In the genomic region with DNA sequence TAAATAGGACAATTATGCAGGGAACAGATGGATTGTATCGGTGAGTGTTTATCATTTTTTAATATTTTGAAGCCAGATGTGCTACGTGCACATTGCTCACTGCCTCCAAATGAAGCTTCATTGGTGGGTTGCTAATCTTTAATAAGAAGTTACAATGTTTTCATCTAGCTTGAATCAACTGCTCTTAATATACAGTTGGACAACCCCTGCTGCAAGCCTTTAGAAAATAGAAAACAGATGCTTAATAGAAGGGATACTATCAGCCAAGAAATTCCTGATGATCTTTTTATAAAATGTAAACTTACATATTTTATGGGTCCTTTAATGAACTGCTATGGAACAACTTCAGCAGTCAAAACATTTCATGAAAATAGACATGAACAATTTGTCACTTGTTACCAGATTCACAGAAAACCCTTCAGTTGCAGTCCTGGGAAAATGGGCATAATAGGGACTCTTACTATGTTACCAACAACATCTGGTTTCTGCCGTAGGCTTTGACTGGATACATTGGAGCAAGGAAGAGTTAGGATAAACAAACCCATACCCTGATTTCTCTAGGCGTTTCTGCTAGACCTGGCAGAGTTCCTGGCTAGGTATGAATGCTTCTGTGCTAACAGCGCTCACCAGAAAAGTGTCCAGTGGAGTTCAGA, we compare ENCODE assay signal across 27 mouse cellular contexts.
DNase-seq lines count a peak whose midpoint lies in the region; ATAC-seq lines count a peak whose summit lies in the region.
"Had no signal": no experiment of that assay in that cellular context is flagged by ENCODE, and none has a peak within 500 bp of the region (broad histone marks: within the 10 kb centered on the region; RNA-seq: fewer than 3 reads in every experiment).

No protein-coding gene starts in this region.

- no peaks in the 10 kb centered on the region for H3K27me3 ChIP-seq in embryonic facial prominence, embryonic 11.5 days (ENCODE audit: control insufficient read depth, insufficient read depth, low read length)
- no peaks in the 10 kb centered on the region for H3K27me3 ChIP-seq in embryonic facial prominence, embryonic 10.5 days (replicated peaks; ENCODE audit: low read depth, poor library complexity, severe bottlenecking)
- H3K27me3 ChIP-seq in limb, embryonic 13.5 days = 0 out of 2 replicates have a peak, but pooled peaks cover 3% of the 10 kb centered on the region
- H3K27me3 ChIP-seq in limb, embryonic 10.5 days (ENCODE audit: low read depth, poor library complexity, severe bottlenecking) = no peaks in the 10 kb centered on the region
- H3K27me3 ChIP-seq in embryonic facial prominence, embryonic 13.5 days = no peaks in the 10 kb centered on the region
- no peaks in the 10 kb centered on the region for H3K27me3 ChIP-seq in stomach, embryonic 15.5 days (replicated peaks)
- H3K27me3 ChIP-seq: heart, embryonic 15.5 days; hindbrain, embryonic 13.5 days; neural tube, embryonic 13.5 days had no signal

- H3K4me2 ChIP-seq in embryonic facial prominence, embryonic 11.5 days (ENCODE audit: low read depth, low read length) = no peak overlapping the region
- H3K4me2 ChIP-seq in limb, embryonic 13.5 days (replicated peaks) = no peak overlapping the region
- H3K4me2 ChIP-seq in embryonic facial prominence, embryonic 13.5 days = no peak overlapping the region
- no peak overlapping the region for H3K4me2 ChIP-seq in stomach, embryonic 15.5 days
- H3K4me2 ChIP-seq: heart, embryonic 15.5 days; hindbrain, embryonic 13.5 days; limb, embryonic 15.5 days; neural tube, embryonic 13.5 days had no signal

- H3K4me3 ChIP-seq in embryonic facial prominence, embryonic 11.5 days (ENCODE audit: low read depth, low read length) = no peak overlapping the region
- no peak overlapping the region for H3K4me3 ChIP-seq in embryonic facial prominence, embryonic 10.5 days
- no peak overlapping the region for H3K4me3 ChIP-seq in limb, embryonic 13.5 days
- H3K4me3 ChIP-seq in limb, embryonic 10.5 days = no peak overlapping the region
- H3K4me3 ChIP-seq in embryonic facial prominence, embryonic 13.5 days = no peak overlapping the region
- H3K4me3 ChIP-seq in stomach, embryonic 15.5 days (replicated peaks) = no peak overlapping the region
- H3K4me3 ChIP-seq: heart, embryonic 15.5 days; hindbrain, embryonic 13.5 days; limb, embryonic 15.5 days; myocyte; neural tube, embryonic 13.5 days had no signal

- ATAC-seq in embryonic facial prominence, embryonic 11.5 days (replicated peaks; ENCODE audit: insufficient number of reproducible peaks, low FRiP score, low TSS enrichment, low read depth) = no peak
- ATAC-seq in limb, embryonic 13.5 days (ENCODE audit: low FRiP score, low read depth) = no peak; the same call in 1 of the 2 replicates
- ATAC-seq in embryonic facial prominence, embryonic 13.5 days (ENCODE audit: insufficient number of reproducible peaks, insufficient read depth, low FRiP score, low TSS enrichment, low read depth) = 0 out of 2 replicates have a peak, but pooled peaks have one; percentile 52
- ATAC-seq in stomach, embryonic 15.5 days (ENCODE audit: insufficient read depth, low FRiP score, low read depth) = peak; percentile 43; the same call in 1 of the 2 replicates
- ATAC-seq: forebrain, postnatal 0 days; midbrain, embryonic 16.5 days had no signal

- H3K36me3 ChIP-seq in embryonic facial prominence, embryonic 11.5 days (replicated peaks; ENCODE audit: control insufficient read depth, insufficient read depth, low read depth, low read length) = no peaks in the 10 kb centered on the region
- H3K36me3 ChIP-seq in embryonic facial prominence, embryonic 10.5 days (replicated peaks) = no peaks in the 10 kb centered on the region
- H3K36me3 ChIP-seq in limb, embryonic 13.5 days = no peaks in the 10 kb centered on the region
- no peaks in the 10 kb centered on the region for H3K36me3 ChIP-seq in limb, embryonic 10.5 days
- H3K36me3 ChIP-seq in embryonic facial prominence, embryonic 13.5 days = no peaks in the 10 kb centered on the region
- no peaks in the 10 kb centered on the region for H3K36me3 ChIP-seq in stomach, embryonic 15.5 days
- H3K36me3 ChIP-seq: heart, embryonic 15.5 days; hindbrain, embryonic 13.5 days; limb, embryonic 15.5 days; neural tube, embryonic 13.5 days had no signal

- 54% methylated on average over 5 of the region's 5 CpGs for WGBS in embryonic facial prominence, embryonic 11.5 days
- 66% methylated on average over 5 of the region's 5 CpGs for WGBS in embryonic facial prominence, embryonic 10.5 days
- 46% methylated on average over 5 of the region's 5 CpGs for WGBS in limb, embryonic 13.5 days
- WGBS in limb, embryonic 10.5 days = 85% methylated on average over 5 of the region's 5 CpGs
- 42% methylated on average over 5 of the region's 5 CpGs for WGBS in embryonic facial prominence, embryonic 13.5 days
- 31% methylated on average over 5 of the region's 5 CpGs for WGBS in stomach, embryonic 15.5 days

- H3K4me1 ChIP-seq in embryonic facial prominence, embryonic 11.5 days (ENCODE audit: control insufficient read depth, insufficient read depth, low read length) = no peaks in the 10 kb centered on the region
- H3K4me1 ChIP-seq in embryonic facial prominence, embryonic 10.5 days = peaks cover 5% of the 10 kb centered on the region; the same call in 1 of the 2 replicates
- peaks cover 11% of the 10 kb centered on the region for H3K4me1 ChIP-seq in limb, embryonic 13.5 days
- no peaks in the 10 kb centered on the region for H3K4me1 ChIP-seq in limb, embryonic 10.5 days
- peaks cover 14% of the 10 kb centered on the region for H3K4me1 ChIP-seq in embryonic facial prominence, embryonic 13.5 days
- H3K4me1 ChIP-seq in stomach, embryonic 15.5 days = no peaks in the 10 kb centered on the region; the same call in 1 of the 2 replicates
- H3K4me1 ChIP-seq: heart, embryonic 15.5 days; hindbrain, embryonic 13.5 days; limb, embryonic 15.5 days; neural tube, embryonic 13.5 days had no signal

- no peaks in the 10 kb centered on the region for H3K9me3 ChIP-seq in embryonic facial prominence, embryonic 11.5 days (replicated peaks; ENCODE audit: control insufficient read depth, low read length)
- no peaks in the 10 kb centered on the region for H3K9me3 ChIP-seq in embryonic facial prominence, embryonic 10.5 days
- H3K9me3 ChIP-seq in limb, embryonic 13.5 days = no peaks in the 10 kb centered on the region
- H3K9me3 ChIP-seq in limb, embryonic 10.5 days (replicated peaks) = no peaks in the 10 kb centered on the region
- H3K9me3 ChIP-seq in embryonic facial prominence, embryonic 13.5 days = no peaks in the 10 kb centered on the region
- H3K9me3 ChIP-seq in stomach, embryonic 15.5 days = no peaks in the 10 kb centered on the region
- H3K9me3 ChIP-seq: heart, embryonic 15.5 days; hindbrain, embryonic 13.5 days; limb, embryonic 15.5 days; neural tube, embryonic 13.5 days had no signal

- DNase-seq in embryonic facial prominence, embryonic 11.5 days (ENCODE audit: low spot score) = peak; percentile 51
- DNase-seq in embryonic facial prominence, embryonic 10.5 days (ENCODE audit: low spot score) = no peak
- DNase-seq in limb, embryonic 10.5 days (ENCODE audit: low spot score) = no peak
- no peak for DNase-seq in cerebellum, postnatal 4 days (ENCODE audit: low spot score in 2 of 2)
- no peak for DNase-seq in gastrocnemius, adult 18-20 months (ENCODE audit: low spot score)
- DNase-seq: adrenal gland, postnatal 14 days; cerebellum, adult 2 months; cerebellum, postnatal 25 days; embryo, embryonic 11 days; forebrain, postnatal 0 days; heart, postnatal 36 days; kidney, postnatal 25 days; retina, postnatal 1 day; right cerebral cortex, postnatal 25 days; spleen, adult 18-20 months; thymus, adult 2 months; thymus, postnatal 4 days had no signal

- H3K9ac ChIP-seq in embryonic facial prominence, embryonic 11.5 days (replicated peaks; ENCODE audit: low read length) = no peak overlapping the region
- H3K9ac ChIP-seq in limb, embryonic 13.5 days = no peak overlapping the region
- no peak overlapping the region for H3K9ac ChIP-seq in embryonic facial prominence, embryonic 13.5 days
- no peak overlapping the region for H3K9ac ChIP-seq in stomach, embryonic 15.5 days
- H3K9ac ChIP-seq: forebrain, postnatal 0 days; heart, embryonic 15.5 days; hindbrain, embryonic 13.5 days; limb, embryonic 15.5 days; liver, embryonic 14.5 days; neural tube, embryonic 13.5 days had no signal

- H3K27ac ChIP-seq in embryonic facial prominence, embryonic 11.5 days (replicated peaks; ENCODE audit: low read depth, low read length) = no peak overlapping the region
- no peak overlapping the region for H3K27ac ChIP-seq in embryonic facial prominence, embryonic 10.5 days (replicated peaks)
- H3K27ac ChIP-seq in limb, embryonic 13.5 days = peak overlapping the region; percentile 22; the same call in 1 of the 2 replicates
- no peak overlapping the region for H3K27ac ChIP-seq in limb, embryonic 10.5 days
- peak overlapping the region; percentile 55 for H3K27ac ChIP-seq in embryonic facial prominence, embryonic 13.5 days
- peak overlapping the region; percentile 78 for H3K27ac ChIP-seq in stomach, embryonic 15.5 days
- H3K27ac ChIP-seq: heart, embryonic 15.5 days; hindbrain, embryonic 13.5 days; limb, embryonic 15.5 days; liver, embryonic 14.5 days; neural tube, embryonic 13.5 days had no signal

Comparison
In these comparisons a context has a peak if more than half of its experiments do, and no peak if none do; other contexts are left out.
1. ATAC-seq: peak in embryonic facial prominence, embryonic 13.5 days (single experiment) and stomach, embryonic 15.5 days (single experiment); none in embryonic facial prominence, embryonic 11.5 days (single experiment) and limb, embryonic 13.5 days (single experiment).
2. H3K27ac ChIP-seq: peak in limb, embryonic 13.5 days (single experiment), embryonic facial prominence, embryonic 13.5 days (single experiment) and stomach, embryonic 15.5 days (single experiment); none in embryonic facial prominence, embryonic 11.5 days (single experiment), embryonic facial prominence, embryonic 10.5 days (single experiment) and limb, embryonic 10.5 days (single experiment).